Mouse (Mus musculus) kidney, postnatal 0 days (tissue): ENCODE measurements around the gene Il31ra. TPM values are rescaled to one million over a fixed set of nuclear protein-coding genes. Genes with fewer than 3 reads are reported as not detected.
A peak's percentile ranks its signal among the peaks of the same experiment; 100 is the strongest.

Source experiments
- ATAC-seq: fragments of 200-750 bp; cut with Nextera tagmentation; replicated peaks from 2 replicates; pipeline ENCODE4 v1.8.0; 2017; ENCODE audit warnings: low read depth, moderate number of reproducible peaks, moderate TSS enrichment, moderate library complexity; ENCODE audit not compliant: low FRiP score
- DNase-seq: peaks from one replicate; pipeline ENCODE4 v3.0.0-alpha.2; 2016; ENCODE audit warnings: low spot score
- H3K27ac ChIP-seq: fragments of 300-500 bp; sonication (generic); 2 replicates; pipeline ENCODE4 v1.5.1; 2014; ENCODE audit warnings: mild to moderate bottlenecking
- H3K27me3 ChIP-seq: fragments of 300-500 bp; sonication (generic); 2 replicates; pipeline ENCODE4 v1.6.1; 2014; ENCODE audit warnings: low read length, mixed read lengths; ENCODE audit not compliant: insufficient read depth
- H3K36me3 ChIP-seq: fragments of 300-500 bp; sonication (generic); 2 replicates; pipeline ENCODE4 v1.6.1; 2014; ENCODE audit warnings: low read length, mixed read lengths; ENCODE audit not compliant: insufficient read depth
- H3K4me1 ChIP-seq: fragments of 300-500 bp; sonication (generic); replicated peaks from 2 replicates; pipeline ENCODE4 v1.6.1; 2014; ENCODE audit warnings: antibody characterized with exemption, low read length, mixed read lengths; ENCODE audit not compliant: insufficient read depth
- H3K4me2 ChIP-seq: fragments of 300-500 bp; sonication (generic); 2 replicates; pipeline ENCODE4 v1.6.1; 2014; ENCODE audit warnings: mild to moderate bottlenecking, low read length, moderate library complexity, mixed read lengths
- H3K4me3 ChIP-seq: fragments of 300-500 bp; sonication (generic); replicated peaks from 2 replicates; pipeline ENCODE4 v1.5.1; 2014; ENCODE audit warnings: low read depth, low read length
- H3K9ac ChIP-seq: fragments of 300-500 bp; sonication (generic); 2 replicates; pipeline ENCODE4 v1.6.1; 2014; ENCODE audit warnings: low read depth, low read length
- H3K9me3 ChIP-seq: fragments of 300-500 bp; sonication (generic); replicated peaks from 2 replicates; pipeline ENCODE4 v1.6.1; 2016; ENCODE audit warnings: low read length, inconsistent platforms, mixed read lengths
- CTCF ChIP-seq: IDR thresholded peaks from 2 replicates; pipeline ENCODE4 v1.5.1; 2016; ENCODE audit warnings: antibody characterized with exemption, low read depth, mild to moderate bottlenecking, moderate library complexity
- WGBS: fragments of 180-500 bp; shearing (Covaris S2); extraction: QIAGEN DNeasy Blood & Tissue Kit; methylation state at CpG from one replicate; pipeline ENCODE4 v1.1.7; 2014; 5-methylcytosine and 5-hydroxymethylcytosine counted together
- polyA plus RNA-seq: library from polyadenylated mRNA; unstranded; fragments of >200 nt; fragmentation: Nextera tagmentation; extraction: Ambion mirVana; gene quantifications from 2 replicates; pipeline ENCODE4 v1.2.1, GENCODE M21; 2015

The Il31ra gene
- polyA plus RNA-seq, 1 experiment from 2014 or later, result 0.53 TPM

DNA sequence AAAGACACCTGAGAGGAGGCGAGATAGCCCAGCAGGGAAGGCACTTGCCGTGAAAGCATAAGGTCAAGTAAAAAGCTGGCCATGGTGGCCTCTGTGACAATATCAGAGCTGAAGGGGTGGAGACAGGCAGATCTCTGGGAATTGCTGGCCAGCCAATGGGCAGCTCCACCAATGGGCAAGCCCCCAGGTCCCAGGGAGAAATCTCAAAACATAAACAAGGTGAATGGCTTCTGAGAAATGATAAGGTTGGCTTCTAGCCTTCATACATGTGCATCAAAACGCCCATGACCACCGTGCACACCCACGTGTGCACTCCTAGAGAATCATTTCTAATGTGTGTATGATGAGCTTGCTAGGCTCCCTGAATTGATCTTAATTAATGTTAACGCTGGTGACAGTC lies 61.9 kb downstream of the Il31ra start:
- ATAC-seq (no peak), DNase-seq (no peak)
- no peak overlapping the region for H3K4me2 ChIP-seq
- no peaks in the 10 kb centered on the region for H3K9me3 ChIP-seq
- TF ChIP-seq CTCF, result no peak
- no peaks in the 10 kb centered on the region for H3K36me3 ChIP-seq
- no peak overlapping the region for H3K9ac ChIP-seq
- WGBS, result 93% methylated on average over 6 of the region's 6 CpGs
- no peaks in the 10 kb centered on the region for H3K27me3 ChIP-seq
- H3K27ac ChIP-seq, result no peak overlapping the region
- peaks cover 4% of the 10 kb centered on the region; the same call in 1 of the 2 replicates for H3K4me1 ChIP-seq
- H3K4me3 ChIP-seq, result no peak overlapping the region

DNA sequence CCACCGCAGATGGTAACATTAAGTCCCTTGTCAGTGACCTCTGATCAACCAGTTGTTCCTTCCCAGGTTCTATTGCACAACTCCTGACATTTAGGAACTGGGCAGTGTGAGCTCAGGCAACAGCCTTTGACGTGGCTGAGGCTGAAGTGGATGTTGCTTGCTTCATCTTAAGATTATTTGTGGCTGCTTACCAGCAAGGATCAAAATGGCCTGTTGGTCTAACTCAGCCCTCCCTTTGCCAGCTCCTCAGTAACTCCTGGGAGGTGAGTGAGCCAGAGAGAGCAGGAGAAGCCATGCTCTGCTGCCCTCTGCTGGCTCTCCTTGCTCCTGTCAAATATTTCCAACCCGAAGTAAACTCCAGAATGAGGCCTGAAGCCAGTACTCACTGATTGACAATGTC lies 64.3 kb downstream of the Il31ra start:
- Histone ChIP-seq H3K27me3 (no peaks in the 10 kb centered on the region), H3K9me3 (no peaks in the 10 kb centered on the region), H3K4me2 (no peak overlapping the region), H3K36me3 (no peaks in the 10 kb centered on the region), H3K4me1 (0 out of 2 replicates have a peak, but pooled peaks cover 4% of the 10 kb centered on the region), H3K9ac (no peak overlapping the region), H3K4me3 (no peak overlapping the region), H3K27ac (no peak overlapping the region)
- TF ChIP-seq CTCF, result peak; percentile 91
- 27% methylated on average over 3 of the region's 3 CpGs for WGBS
- ATAC-seq, result 0 out of 2 replicates have a peak, but pooled peaks have one; percentile 43
- peak; percentile 89 for DNase-seq

DNA sequence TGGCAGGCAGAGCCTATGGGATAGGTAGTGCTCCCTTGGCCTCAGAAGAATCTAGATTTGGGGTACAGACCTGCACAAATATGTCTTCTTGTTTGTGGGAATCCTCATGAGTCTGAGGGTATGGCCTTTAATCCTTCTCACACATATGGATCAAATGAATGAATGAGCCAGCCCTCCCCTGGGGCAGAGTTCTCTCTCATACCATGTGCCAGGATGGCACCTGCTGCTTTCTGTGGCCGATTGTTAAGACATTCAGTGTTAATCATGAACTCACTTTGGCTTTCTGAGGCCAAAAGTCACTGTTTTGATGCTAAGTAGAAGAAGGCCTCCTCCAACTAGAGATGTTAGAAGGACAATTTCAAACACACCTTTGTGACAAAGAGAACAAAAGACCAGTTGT lies 67.0 kb downstream of the Il31ra start:
- TF ChIP-seq CTCF, result no peak
- H3K36me3 ChIP-seq, result no peaks in the 10 kb centered on the region
- ATAC-seq (no peak), DNase-seq (no peak)
- no peaks in the 10 kb centered on the region for H3K9me3 ChIP-seq
- H3K4me3 ChIP-seq, result no peak overlapping the region
- H3K4me2 ChIP-seq, result no peak overlapping the region
- H3K27ac ChIP-seq, result no peak overlapping the region
- WGBS, result 45% methylated on average over 1 of the region's 1 CpGs
- H3K9ac ChIP-seq, result no peak overlapping the region
- no peaks in the 10 kb centered on the region for H3K27me3 ChIP-seq
- no peaks in the 10 kb centered on the region for H3K4me1 ChIP-seq

DNA sequence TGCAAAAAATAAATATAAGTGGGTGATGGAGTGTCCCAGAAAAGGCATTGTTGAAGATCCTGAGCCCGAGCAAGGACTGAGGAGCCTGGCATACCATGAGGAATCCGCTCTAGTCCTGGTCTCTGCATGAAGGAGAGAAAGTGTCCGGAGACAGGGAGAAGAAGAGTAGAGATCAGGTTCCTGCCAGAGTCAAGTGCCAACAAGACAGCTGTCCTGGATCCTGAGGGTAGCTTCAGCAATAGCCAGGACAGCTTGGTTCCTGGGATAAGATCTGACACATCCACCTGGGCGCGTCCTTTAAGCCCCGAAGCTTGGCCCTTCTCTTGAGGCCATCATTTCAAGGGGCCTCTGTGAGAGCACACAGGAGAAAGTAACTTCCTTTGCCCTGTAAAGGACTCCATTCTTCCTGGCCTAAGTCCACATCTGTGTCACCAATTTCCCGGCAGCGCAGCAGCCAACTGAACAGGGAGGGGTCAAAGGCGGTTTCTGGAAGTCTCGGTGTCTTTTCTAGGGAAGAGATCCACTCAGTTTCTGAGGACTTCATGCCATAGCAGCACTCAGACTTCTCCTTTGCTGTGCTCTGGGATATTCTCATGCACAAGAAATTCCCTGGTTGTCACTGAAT lies 70.7 kb downstream of the Il31ra start:
- Histone ChIP-seq H3K4me2 (no peak overlapping the region), H3K9me3 (no peaks in the 10 kb centered on the region), H3K27me3 (no peaks in the 10 kb centered on the region), H3K36me3 (no peaks in the 10 kb centered on the region), H3K9ac (no peak overlapping the region), H3K27ac (no peak overlapping the region), H3K4me1 (no peaks in the 10 kb centered on the region), H3K4me3 (no peak overlapping the region)
- no peak for DNase-seq
- WGBS, result 76% methylated on average over 10 of the region's 10 CpGs
- no peak for ATAC-seq
- no peak for TF ChIP-seq CTCF

DNA sequence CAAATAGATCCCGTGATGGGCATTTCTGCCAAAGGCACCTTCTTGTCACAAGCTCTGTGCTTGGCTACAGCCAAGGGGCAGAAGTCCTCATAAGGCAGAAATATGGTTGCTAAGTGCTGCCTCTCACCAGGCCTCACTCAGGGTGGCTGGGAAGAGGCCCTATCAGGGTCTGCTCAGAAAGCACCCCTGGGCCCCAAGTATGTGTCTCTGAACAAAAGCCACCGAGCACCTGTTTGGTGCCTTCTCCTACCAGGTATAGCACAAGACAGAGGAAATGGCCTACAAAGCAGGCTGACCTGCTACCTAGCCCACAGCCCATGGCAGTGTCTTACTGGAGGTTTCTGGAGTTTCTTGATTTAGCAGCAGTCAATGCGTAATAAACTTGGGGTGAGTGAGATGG lies 71.3 kb downstream of the Il31ra start:
- ATAC-seq, result no peak

DNA sequence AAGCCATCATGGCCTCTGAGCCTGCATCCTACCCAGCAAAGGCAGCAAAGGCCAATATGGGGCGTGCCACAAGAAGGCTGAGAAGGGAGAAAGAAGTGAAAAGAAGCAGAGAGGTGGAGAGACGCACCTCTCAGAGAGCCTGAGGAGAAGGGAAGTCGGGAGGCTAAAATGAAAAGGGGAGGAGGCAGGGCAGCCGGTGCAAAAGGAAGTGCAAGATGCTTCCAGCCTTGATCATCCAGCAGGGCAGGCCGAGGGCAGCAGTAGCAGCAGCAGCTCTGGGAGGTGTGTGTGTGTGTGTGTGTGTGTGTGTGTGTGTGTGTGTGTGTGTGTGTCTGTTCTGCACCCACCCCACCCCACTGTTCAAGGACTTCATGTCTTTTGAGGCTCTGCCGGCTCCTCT lies 71.9 kb downstream of the Il31ra start:
- Histone ChIP-seq H3K36me3 (no peaks in the 10 kb centered on the region), H3K9me3 (0 out of 2 replicates have a peak, but pooled peaks cover 4% of the 10 kb centered on the region), H3K4me3 (no peak overlapping the region), H3K4me2 (no peak overlapping the region), H3K9ac (no peak overlapping the region), H3K27ac (no peak overlapping the region), H3K27me3 (no peaks in the 10 kb centered on the region), H3K4me1 (no peaks in the 10 kb centered on the region)
- WGBS, result 63% methylated on average over 6 of the region's 6 CpGs
- no peak for DNase-seq
- ATAC-seq, result no peak
- no peak for TF ChIP-seq CTCF

More for the DNA sequence above, 71.3 kb downstream of the Il31ra start:
- no peak for TF ChIP-seq CTCF
- no peaks in the 10 kb centered on the region for H3K4me1 ChIP-seq
- H3K4me2 ChIP-seq, result no peak overlapping the region
- WGBS, result 86% methylated on average over 3 of the region's 3 CpGs
- no peak for DNase-seq
- H3K4me3 ChIP-seq, result no peak overlapping the region
- H3K9ac ChIP-seq, result no peak overlapping the region
- H3K9me3 ChIP-seq, result 0 out of 2 replicates have a peak, but pooled peaks cover 4% of the 10 kb centered on the region
- no peaks in the 10 kb centered on the region for H3K27me3 ChIP-seq
- no peaks in the 10 kb centered on the region for H3K36me3 ChIP-seq
- no peak overlapping the region for H3K27ac ChIP-seq

DNA sequence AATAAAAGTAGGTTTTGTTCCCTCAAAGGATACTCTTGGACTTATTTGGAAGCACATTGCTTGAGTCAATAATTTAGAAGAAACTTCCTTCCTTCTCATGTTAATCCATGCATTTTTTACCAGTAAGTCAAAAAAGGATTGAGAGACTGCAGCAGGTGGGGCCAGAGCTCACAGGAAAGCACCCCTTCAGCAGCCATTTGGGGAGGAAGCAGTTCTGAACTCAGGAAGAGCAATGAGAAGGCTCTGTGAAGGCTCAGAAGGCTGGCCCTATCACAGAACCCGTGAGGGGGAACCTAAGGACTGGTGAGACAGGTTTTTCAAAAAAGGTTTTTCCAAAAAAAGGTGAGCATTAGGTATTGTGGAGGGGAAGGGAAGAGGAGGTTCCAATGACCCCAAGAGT lies 79.6 kb downstream of the Il31ra start:
- no peak overlapping the region for H3K9ac ChIP-seq
- ATAC-seq, result no peak
- H3K27ac ChIP-seq, result no peak overlapping the region
- H3K4me3 ChIP-seq, result no peak overlapping the region
- DNase-seq, result no peak
- no peaks in the 10 kb centered on the region for H3K4me1 ChIP-seq
- no peaks in the 10 kb centered on the region for H3K27me3 ChIP-seq
- 0 out of 2 replicates have a peak, but pooled peaks cover 4% of the 10 kb centered on the region for H3K9me3 ChIP-seq
- H3K36me3 ChIP-seq, result no peaks in the 10 kb centered on the region
- WGBS, result 71% methylated on average over 1 of the region's 1 CpGs
- no peak overlapping the region for H3K4me2 ChIP-seq
- TF ChIP-seq CTCF, result no peak
